ENCODE assay signal across 16 mouse cellular contexts in genomic region chr4:103969906-103970305, GRCm38 (mm10).
"Had no signal": no experiment of that assay in that cellular context is flagged by ENCODE, and none has a peak within 500 bp of the region (broad histone marks: within the 10 kb centered on the region; RNA-seq: fewer than 3 reads in every experiment).

No protein-coding gene starts in this region.

- DNase-seq: kidney, adult 18-20 months; kidney, adult 9 months; kidney, postnatal 36 days; layer of hippocampus, postnatal 36 days; liver, embryonic 13.5 days; lung, adult 2 months; lung, postnatal 14 days; lung, postnatal 4 days; retina, postnatal 1 day; right cerebral cortex, postnatal 25 days; spleen, adult 18-20 months; thymus, postnatal 25 days had no signal

- H3K36me3 ChIP-seq: liver, embryonic 13.5 days; midbrain, embryonic 12.5 days; midbrain, embryonic 15.5 days; stomach, embryonic 15.5 days had no signal

- H3K9ac ChIP-seq: liver, embryonic 13.5 days; midbrain, embryonic 12.5 days; midbrain, embryonic 15.5 days; stomach, embryonic 15.5 days had no signal

- H3K27me3 ChIP-seq: liver, embryonic 13.5 days; midbrain, embryonic 12.5 days; midbrain, embryonic 15.5 days; stomach, embryonic 15.5 days had no signal

- H3K4me3 ChIP-seq: left cerebral cortex, adult 2 months; liver, embryonic 13.5 days; midbrain, embryonic 12.5 days; midbrain, embryonic 15.5 days; stomach, embryonic 15.5 days had no signal

- ATAC-seq: midbrain, embryonic 15.5 days had no signal

- H3K4me2 ChIP-seq: liver, embryonic 13.5 days; midbrain, embryonic 12.5 days; midbrain, embryonic 15.5 days; stomach, embryonic 15.5 days had no signal

- H3K4me1 ChIP-seq: liver, embryonic 13.5 days; midbrain, embryonic 12.5 days; midbrain, embryonic 15.5 days; stomach, embryonic 15.5 days had no signal

- H3K27ac ChIP-seq: left cerebral cortex, adult 2 months; liver, embryonic 13.5 days; midbrain, embryonic 12.5 days; midbrain, embryonic 15.5 days; stomach, embryonic 15.5 days had no signal

- H3K9me3 ChIP-seq: liver, embryonic 13.5 days; midbrain, embryonic 12.5 days; midbrain, embryonic 15.5 days; stomach, embryonic 15.5 days had no signal
